Mouse (Mus musculus) kidney, adult 2 months (tissue): Measurements from ENCODE around the gene C1ql1. TPM values are rescaled to one million over a fixed set of nuclear protein-coding genes. Genes with fewer than 3 reads are reported as not detected.
A peak's percentile ranks its signal among the peaks of the same experiment; 100 is the strongest.

Experiments used
- DNase-seq: peaks from one replicate; pipeline ENCODE4 v3.0.0; 2021
- H3K27ac ChIP-seq: fragments of 200-500 bp; 2 replicates; pipeline ENCODE4 v1.5.1; 2012; ENCODE audit warnings: low read depth, low read length, control low read depth, inconsistent platforms; ENCODE audit not compliant: insufficient read depth
- H3K27me3 ChIP-seq: fragments of 200-500 bp; replicated peaks from 2 replicates; pipeline ENCODE4 v1.6.1; 2012; ENCODE audit warnings: mild to moderate bottlenecking, moderate library complexity, low read length, inconsistent platforms; ENCODE audit not compliant: control insufficient read depth, insufficient read depth
- H3K36me3 ChIP-seq: fragments of 200-500 bp; 2 replicates; pipeline ENCODE4 v1.6.1; 2012; ENCODE audit warnings: mild to moderate bottlenecking, moderate library complexity, low read length, inconsistent platforms; ENCODE audit not compliant: control insufficient read depth, insufficient read depth
- H3K4me1 ChIP-seq: fragments of 200-500 bp; 2 replicates; pipeline ENCODE4 v1.6.1; 2011; ENCODE audit warnings: low read length; ENCODE audit not compliant: control insufficient read depth, insufficient read depth
- H3K4me3 ChIP-seq: fragments of 200-500 bp; 2 replicates; pipeline ENCODE4 v1.5.1; 2011; ENCODE audit warnings: mild to moderate bottlenecking, low read depth, low read length, control low read depth; ENCODE audit not compliant: insufficient read depth
- CTCF ChIP-seq: fragments of 200-500 bp; conservative IDR thresholded peaks from 2 replicates; pipeline ENCODE4 v1.5.1; 2011; ENCODE audit warnings: low read depth, mild to moderate bottlenecking, control low read depth, low read length, moderate library complexity, mixed read lengths; ENCODE audit not compliant: insufficient read depth, insufficient read length
- POLR2A ChIP-seq: fragments of 200-500 bp; IDR thresholded peaks from one replicate; pipeline ENCODE4 v1.6.1; 2011; ENCODE audit warnings: low read depth, low read length, control low read depth
- WGBS: fragments of 180-500 bp; shearing (Covaris S2); methylation state at CpG from one replicate; pipeline ENCODE4 v1.1.7; 2018; 5-methylcytosine and 5-hydroxymethylcytosine counted together
- polyA plus RNA-seq: library from polyadenylated mRNA; depleted of rRNA; stranded (reverse); fragments of >200 nt; gene quantifications from 2 replicates; pipeline ENCODE4 v1.2.3, GENCODE M21; 2012

The C1ql1 gene
- polyA plus RNA-seq, 1 experiment: 0.39 TPM

DNA sequence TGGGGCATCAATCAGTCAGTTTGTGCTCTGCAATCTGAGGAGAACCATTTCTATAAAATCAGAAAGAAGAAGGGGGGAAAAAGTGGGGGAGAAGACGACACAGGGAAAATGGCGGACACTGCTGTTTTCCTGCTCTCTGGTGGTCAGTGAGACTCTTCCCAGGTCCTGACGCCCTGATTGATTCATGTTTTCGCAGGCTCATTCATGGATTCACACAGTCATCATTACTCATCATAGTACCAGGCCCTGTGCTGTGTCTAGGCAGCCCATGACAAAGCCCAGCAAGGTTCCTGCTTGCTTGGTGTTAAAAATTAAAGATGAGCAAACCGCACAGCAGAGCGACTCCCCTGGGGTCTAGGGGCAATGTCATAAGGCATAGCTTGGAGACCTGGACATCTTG lies 11.9 kb upstream of the C1ql1 start:
- Histone ChIP-seq H3K4me3 (no peak overlapping the region), H3K27ac (no peak overlapping the region), H3K4me1 (no peaks in the 10 kb centered on the region), H3K36me3 (no peaks in the 10 kb centered on the region), H3K27me3 (no peaks in the 10 kb centered on the region)
- 89% methylated on average over 6 of the region's 6 CpGs for WGBS
- TF ChIP-seq CTCF (no peak), POLR2A (no peak)
- DNase-seq: no peak

DNA sequence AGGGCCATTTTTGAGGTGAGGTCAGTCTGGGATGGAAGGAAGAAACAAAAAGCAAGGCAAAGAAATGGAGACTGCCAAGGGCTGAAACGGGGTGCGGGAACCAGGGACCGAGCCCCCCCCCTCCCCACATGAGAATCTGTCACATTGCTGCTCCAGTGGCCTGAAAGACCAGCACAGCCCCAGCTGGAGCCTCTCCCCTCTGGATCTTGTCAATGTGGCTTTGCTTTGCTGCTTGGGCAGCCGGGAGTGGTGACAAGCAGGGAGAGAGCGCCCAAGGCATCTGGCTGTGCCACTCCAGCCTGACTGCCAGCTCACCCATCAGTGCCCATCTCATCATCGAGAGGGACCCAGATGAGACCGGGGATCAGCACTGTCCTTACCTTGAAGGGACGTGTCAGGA lies 11.2 kb upstream of the C1ql1 start:
- Histone ChIP-seq H3K4me1 (no peaks in the 10 kb centered on the region), H3K36me3 (no peaks in the 10 kb centered on the region), H3K4me3 (no peak overlapping the region), H3K27ac (no peak overlapping the region), H3K27me3 (no peaks in the 10 kb centered on the region)
- WGBS: 81% methylated on average over 8 of the region's 8 CpGs
- DNase-seq: no peak
- TF ChIP-seq CTCF (no peak), POLR2A (no peak)

DNA sequence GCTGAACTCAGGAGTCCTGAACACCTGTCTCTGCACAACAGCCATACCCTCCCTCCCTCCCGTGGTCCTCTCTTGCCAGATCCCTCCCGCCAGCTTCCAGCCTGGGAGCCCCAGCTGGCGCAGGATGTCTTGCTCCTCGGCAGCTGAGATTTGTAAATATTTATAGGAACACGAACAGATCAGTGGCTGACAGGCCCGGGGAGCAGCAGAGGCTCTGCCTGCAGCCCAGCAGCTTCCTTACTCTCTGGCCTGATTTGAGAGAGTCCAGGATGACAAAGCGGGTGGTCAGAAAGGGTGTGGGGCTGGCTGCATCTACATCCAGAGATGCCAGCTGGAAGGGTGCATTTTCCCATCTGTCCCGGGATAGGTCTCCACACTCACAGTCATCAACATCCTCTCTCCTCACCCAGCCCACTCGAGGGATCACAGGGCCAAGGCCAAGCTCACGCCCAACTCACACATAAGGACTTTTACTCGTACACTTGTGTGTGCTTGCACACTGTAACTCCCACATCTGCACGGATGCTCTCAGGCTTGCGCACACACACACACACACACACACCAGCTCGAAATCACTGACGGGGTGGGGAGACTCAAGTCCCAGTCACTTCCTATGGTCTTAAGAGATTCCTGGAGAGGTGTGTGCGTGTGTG lies 10.6 kb upstream of the C1ql1 start:
- no peak for DNase-seq
- no peak for TF ChIP-seq CTCF
- TF ChIP-seq POLR2A: no peak
- no peak overlapping the region for H3K4me3 ChIP-seq
- no peaks in the 10 kb centered on the region for H3K36me3 ChIP-seq
- H3K27ac ChIP-seq: no peak overlapping the region
- H3K4me1 ChIP-seq: no peaks in the 10 kb centered on the region
- H3K27me3 ChIP-seq: no peaks in the 10 kb centered on the region
- 61% methylated on average over 16 of the region's 16 CpGs for WGBS

DNA sequence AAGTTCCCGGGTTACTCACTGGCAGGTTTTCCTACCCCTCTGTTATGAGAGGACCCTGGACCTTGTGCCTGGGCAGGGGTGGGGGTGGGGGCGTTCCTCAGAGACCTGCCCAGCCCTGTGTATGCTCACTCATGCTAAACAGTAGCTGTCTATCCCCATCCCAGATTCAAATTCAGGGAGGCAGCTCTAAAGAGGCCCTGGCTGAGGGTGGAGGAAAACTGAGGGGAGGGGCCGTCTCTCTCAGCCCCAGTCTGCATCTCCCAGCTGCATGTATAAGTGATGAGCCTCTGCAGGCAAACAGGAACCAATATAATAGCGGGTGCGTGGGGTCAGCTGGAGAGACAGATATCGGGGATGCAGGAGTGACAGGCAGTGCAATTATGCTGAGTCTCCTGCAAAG lies 6.4 kb upstream of the C1ql1 start:
- no peak for DNase-seq
- Histone ChIP-seq H3K27me3 (no peaks in the 10 kb centered on the region), H3K4me1 (no peaks in the 10 kb centered on the region), H3K36me3 (no peaks in the 10 kb centered on the region), H3K4me3 (no peak overlapping the region), H3K27ac (no peak overlapping the region)
- TF ChIP-seq POLR2A (no peak), CTCF (no peak)
- 43% methylated on average over 6 of the region's 6 CpGs for WGBS

DNA sequence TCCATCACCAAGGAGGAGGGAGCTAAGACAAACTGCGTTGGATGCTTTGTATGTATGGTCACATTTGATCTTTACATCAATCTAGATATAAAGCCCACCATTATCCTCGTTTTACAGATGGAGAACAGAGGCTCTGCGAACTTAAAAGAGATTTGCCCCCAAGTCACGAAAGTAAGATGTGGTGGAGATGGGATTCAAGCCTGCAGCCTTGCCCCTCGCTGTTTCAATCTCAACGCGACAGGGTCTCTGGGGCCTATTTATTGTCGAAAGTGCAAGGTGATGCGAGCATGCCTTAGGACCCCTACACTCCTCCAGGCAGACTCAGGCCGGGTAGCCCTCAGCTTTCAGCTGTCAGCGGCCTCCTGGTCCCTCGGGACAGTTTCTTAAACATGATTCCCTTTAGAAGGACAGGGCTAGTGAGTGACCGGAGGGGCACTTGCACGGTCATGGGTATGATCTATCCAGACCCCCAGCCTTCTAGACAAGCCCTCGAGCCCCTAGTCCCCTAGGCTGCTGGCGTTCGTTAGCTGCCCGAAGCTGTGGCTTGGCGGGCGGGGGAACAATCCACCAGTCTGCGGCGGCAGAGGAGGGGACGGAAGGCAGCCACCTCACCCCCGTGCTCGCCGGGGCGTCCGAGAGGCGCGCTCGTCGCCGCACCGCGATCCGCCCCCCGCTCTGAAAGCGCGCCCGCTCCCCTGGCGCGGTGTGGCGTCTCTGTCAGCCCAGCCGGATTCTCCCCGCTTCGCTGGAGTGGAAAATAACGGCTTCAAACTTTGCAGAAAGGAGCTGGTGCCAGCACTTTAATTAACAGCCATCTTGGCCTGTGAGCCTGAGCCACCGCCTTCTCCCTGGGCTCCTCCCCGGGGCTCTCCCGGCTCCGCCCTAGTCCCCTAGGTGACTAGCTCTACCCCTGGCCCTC lies 1.8 kb upstream of the C1ql1 start:
- H3K27ac ChIP-seq: no peak overlapping the region
- WGBS: 4% methylated on average over 51 of the region's 51 CpGs
- peak; percentile 85 for DNase-seq
- H3K27me3 ChIP-seq: peaks cover 3% of the 10 kb centered on the region; the same call in 1 of the 2 replicates
- H3K4me1 ChIP-seq: no peaks in the 10 kb centered on the region
- peak overlapping the region; percentile 50 for H3K4me3 ChIP-seq
- TF ChIP-seq CTCF (no peak), POLR2A (no peak)
- no peaks in the 10 kb centered on the region for H3K36me3 ChIP-seq

DNA sequence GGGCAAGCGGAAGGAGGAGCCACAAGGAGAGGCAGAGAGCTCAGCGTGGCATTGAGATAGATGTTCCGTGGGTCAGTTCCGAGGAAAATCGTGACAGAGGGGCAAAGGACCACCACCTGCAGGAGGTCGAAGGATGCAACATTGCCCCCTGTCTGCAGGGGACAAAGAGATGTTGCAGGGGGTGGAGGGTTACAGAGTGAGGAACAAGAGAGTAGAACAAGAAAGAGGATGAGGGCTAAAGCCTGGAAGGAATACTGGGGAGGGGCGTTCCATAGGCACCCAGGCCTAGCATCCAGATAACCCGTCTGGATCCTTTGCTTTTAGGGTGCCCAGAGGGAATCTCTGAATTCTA lies 480 bp upstream of the C1ql1 start:
- peak overlapping the region; percentile 19; the same call in 1 of the 2 replicates for H3K4me3 ChIP-seq
- TF ChIP-seq CTCF: no peak
- TF ChIP-seq POLR2A: no peak
- 12% methylated on average over 8 of the region's 8 CpGs for WGBS

More for the DNA sequence above, 480 bp upstream of the C1ql1 start:
- Histone ChIP-seq H3K4me1 (no peaks in the 10 kb centered on the region), H3K27me3 (peaks cover 6% of the 10 kb centered on the region), H3K36me3 (no peaks in the 10 kb centered on the region), H3K27ac (no peak overlapping the region)
- DNase-seq: no peak
